Mouse (Mus musculus) neural tube, embryonic 12.5 days (tissue): ENCODE measurements around the gene Slc22a13. TPM values are rescaled to one million over a fixed set of nuclear protein-coding genes. Genes with fewer than 3 reads are reported as not detected.

ENCODE experiments used
- ATAC-seq: fragments of 200-750 bp; cut with Nextera tagmentation; 2 replicates; pipeline ENCODE4 v1.8.0; 2017; ENCODE audit warnings: low read depth, mild to moderate bottlenecking, moderate TSS enrichment, moderate library complexity; ENCODE audit not compliant: low FRiP score
- H3K27ac ChIP-seq: fragments of 300-500 bp; sonication (generic); 2 replicates; pipeline ENCODE4 v1.5.1; 2016
- H3K27me3 ChIP-seq: fragments of 300-500 bp; sonication (generic); replicated peaks from 2 replicates; pipeline ENCODE4 v1.6.1; 2016; ENCODE audit warnings: mild to moderate bottlenecking
- H3K36me3 ChIP-seq: fragments of 300-500 bp; sonication (generic); 2 replicates; pipeline ENCODE4 v1.6.1; 2016; ENCODE audit warnings: mild to moderate bottlenecking
- H3K4me1 ChIP-seq: fragments of 300-500 bp; sonication (generic); 2 replicates; pipeline ENCODE4 v1.6.1; 2016
- H3K4me2 ChIP-seq: fragments of 300-500 bp; sonication (generic); replicated peaks from 2 replicates; pipeline ENCODE4 v1.6.1; 2016; ENCODE audit warnings: mild to moderate bottlenecking
- H3K4me3 ChIP-seq: fragments of 300-500 bp; sonication (generic); 2 replicates; pipeline ENCODE4 v1.5.1; 2016
- H3K9ac ChIP-seq: fragments of 300-500 bp; sonication (generic); 2 replicates; pipeline ENCODE4 v1.6.1; 2016; ENCODE audit warnings: mild to moderate bottlenecking
- H3K9me3 ChIP-seq: fragments of 300-500 bp; sonication (generic); 2 replicates; pipeline ENCODE4 v1.6.1; 2016; ENCODE audit warnings: mild to moderate bottlenecking
- WGBS: fragments of 180-500 bp; shearing (Covaris S2); methylation state at CpG from one replicate; pipeline ENCODE4 v1.1.7; 2016; 5-methylcytosine and 5-hydroxymethylcytosine counted together
- polyA plus RNA-seq: library from polyadenylated mRNA; unstranded; fragments of >200 nt; fragmentation: Nextera tagmentation; extraction: Ambion mirVana; gene quantifications from 2 replicates; pipeline ENCODE4 v1.2.1, GENCODE M21; 2016

Gene Slc22a13
- polyA plus RNA-seq, 1 experiment from 2014 or later = not detected

- Histone ChIP-seq H3K27me3 (no peaks in the 10 kb centered on the region), H3K36me3 (no peaks in the 10 kb centered on the region), H3K9ac (no peak overlapping the region), H3K4me1 (no peaks in the 10 kb centered on the region), H3K9me3 (no peaks in the 10 kb centered on the region), H3K27ac (no peak overlapping the region), H3K4me2 (no peak overlapping the region), H3K4me3 (no peak overlapping the region)
- no peak for ATAC-seq
- WGBS = 40% methylated on average over 11 of the region's 11 CpGs
Measured at GRCm38 (mm10) chr9:119192202-119192990, 16.5 kb downstream of the Slc22a13 start.

GRCm38 (mm10) chr9:119181241-119181728 is 27.6 kb downstream of the Slc22a13 start:
- no peak overlapping the region for H3K27ac ChIP-seq
- H3K27me3 ChIP-seq = no peaks in the 10 kb centered on the region
- no peak overlapping the region for H3K9ac ChIP-seq
- H3K4me3 ChIP-seq = no peak overlapping the region
- H3K4me1 ChIP-seq = no peaks in the 10 kb centered on the region; the same call in 1 of the 2 replicates
- no peak overlapping the region for H3K4me2 ChIP-seq
- no peak for ATAC-seq
- no peaks in the 10 kb centered on the region for H3K9me3 ChIP-seq
- 58% methylated on average over 3 of the region's 3 CpGs for WGBS
- H3K36me3 ChIP-seq = no peaks in the 10 kb centered on the region

GRCm38 (mm10) chr9:119179292-119179691 is 29.6 kb downstream of the Slc22a13 start:
- Histone ChIP-seq H3K4me1 (no peaks in the 10 kb centered on the region; the same call in 1 of the 2 replicates), H3K4me2 (no peak overlapping the region), H3K9ac (no peak overlapping the region), H3K4me3 (no peak overlapping the region), H3K9me3 (no peaks in the 10 kb centered on the region), H3K36me3 (no peaks in the 10 kb centered on the region), H3K27ac (no peak overlapping the region), H3K27me3 (no peaks in the 10 kb centered on the region)
- 92% methylated on average over 11 of the region's 11 CpGs for WGBS
- no peak for ATAC-seq

GRCm38 (mm10) chr9:119167608-119168007 is 41.3 kb downstream of the Slc22a13 start:
- H3K4me1 ChIP-seq = no peaks in the 10 kb centered on the region
- no peaks in the 10 kb centered on the region for H3K9me3 ChIP-seq
- H3K9ac ChIP-seq = no peak overlapping the region
- no peak overlapping the region for H3K4me3 ChIP-seq
- H3K36me3 ChIP-seq = no peaks in the 10 kb centered on the region
- WGBS = over 99% methylated on average over 2 of the region's 2 CpGs
- H3K4me2 ChIP-seq = no peak overlapping the region
- no peak for ATAC-seq
- H3K27me3 ChIP-seq = no peaks in the 10 kb centered on the region
- H3K27ac ChIP-seq = no peak overlapping the region

- Histone ChIP-seq H3K27me3 (no peaks in the 10 kb centered on the region), H3K4me3 (no peak overlapping the region), H3K27ac (no peak overlapping the region), H3K9ac (no peak overlapping the region), H3K4me2 (no peak overlapping the region), H3K9me3 (no peaks in the 10 kb centered on the region), H3K36me3 (no peaks in the 10 kb centered on the region), H3K4me1 (no peaks in the 10 kb centered on the region)
- 96% methylated on average over 6 of the region's 6 CpGs for WGBS
- no peak for ATAC-seq
Measured at GRCm38 (mm10) chr9:119165548-119165947, 43.4 kb downstream of the Slc22a13 start.

GRCm38 (mm10) chr9:119164743-119165142 is 44.2 kb downstream of the Slc22a13 start:
- Histone ChIP-seq H3K4me1 (no peaks in the 10 kb centered on the region), H3K9ac (no peak overlapping the region), H3K27me3 (no peaks in the 10 kb centered on the region), H3K4me3 (no peak overlapping the region), H3K27ac (no peak overlapping the region), H3K36me3 (no peaks in the 10 kb centered on the region), H3K9me3 (no peaks in the 10 kb centered on the region), H3K4me2 (no peak overlapping the region)
- 89% methylated on average over 7 of the region's 7 CpGs for WGBS
- ATAC-seq = no peak

- Histone ChIP-seq H3K9ac (no peak overlapping the region), H3K4me3 (no peak overlapping the region), H3K4me2 (no peak overlapping the region), H3K4me1 (no peaks in the 10 kb centered on the region), H3K27ac (no peak overlapping the region), H3K36me3 (no peaks in the 10 kb centered on the region), H3K9me3 (no peaks in the 10 kb centered on the region), H3K27me3 (peaks cover 17% of the 10 kb centered on the region)
- ATAC-seq = no peak
- 88% methylated on average over 3 of the region's 3 CpGs for WGBS
Measured at GRCm38 (mm10) chr9:119160689-119161088, 48.2 kb downstream of the Slc22a13 start.

GRCm38 (mm10) chr9:119158861-119159260 is 50.0 kb downstream of the Slc22a13 start, which contains the start of gene Gm47289:
Gene Gm47289, plus strand, starts transcription at chr9:119159161.
- no peak for ATAC-seq
- H3K9me3 ChIP-seq = no peaks in the 10 kb centered on the region
- no peaks in the 10 kb centered on the region for H3K4me1 ChIP-seq
- no peak within 1 kb of the TSS for H3K9ac ChIP-seq
- H3K4me3 ChIP-seq = no peak within 1 kb of the TSS
- no peak within 1 kb of the TSS for H3K27ac ChIP-seq
- 62% methylated on average over 4 of the region's 4 CpGs for WGBS
- no peaks in the 10 kb centered on the region for H3K36me3 ChIP-seq
- H3K4me2 ChIP-seq = no peak within 1 kb of the TSS
- H3K27me3 ChIP-seq = peaks cover 20% of the 10 kb centered on the region

GRCm38 (mm10) chr9:119156278-119157201 is 52.4 kb downstream of the Slc22a13 start, which contains the start of gene Acaa1b:
Gene Acaa1b, minus strand, starts transcription at chr9:119157093.
- Histone ChIP-seq H3K36me3 (no peaks in the 10 kb centered on the region), H3K4me1 (no peaks in the 10 kb centered on the region), H3K27ac (no peak within 1 kb of the TSS), H3K4me3 (peak within 1 kb of the TSS; percentile 49), H3K9ac (peak within 1 kb of the TSS; percentile 56), H3K4me2 (peak within 1 kb of the TSS; percentile 74), H3K27me3 (peaks cover 20% of the 10 kb centered on the region), H3K9me3 (no peaks in the 10 kb centered on the region)
- ATAC-seq = peak; percentile 89
- 1% methylated on average over 64 of the region's 65 CpGs for WGBS

GRCm38 (mm10) chr9:119155826-119156225 is 53.1 kb downstream of the Slc22a13 start:
- Histone ChIP-seq H3K27me3 (peaks cover 20% of the 10 kb centered on the region), H3K4me1 (no peaks in the 10 kb centered on the region), H3K9me3 (no peaks in the 10 kb centered on the region), H3K4me2 (peak overlapping the region; percentile 74), H3K9ac (no peak overlapping the region), H3K4me3 (no peak overlapping the region), H3K36me3 (no peaks in the 10 kb centered on the region), H3K27ac (no peak overlapping the region)
- 54% methylated on average over 7 of the region's 7 CpGs for WGBS
- ATAC-seq = no peak

GRCm38 (mm10) chr9:119155416-119155815 is 53.5 kb downstream of the Slc22a13 start:
- H3K36me3 ChIP-seq = no peaks in the 10 kb centered on the region
- 85% methylated on average over 8 of the region's 8 CpGs for WGBS
- no peak overlapping the region for H3K4me2 ChIP-seq
- H3K9me3 ChIP-seq = no peaks in the 10 kb centered on the region
- H3K27ac ChIP-seq = no peak overlapping the region
- H3K27me3 ChIP-seq = peaks cover 20% of the 10 kb centered on the region
- H3K4me3 ChIP-seq = no peak overlapping the region
- H3K9ac ChIP-seq = no peak overlapping the region
- H3K4me1 ChIP-seq = no peaks in the 10 kb centered on the region
- no peak for ATAC-seq

- Histone ChIP-seq H3K4me3 (no peak overlapping the region), H3K36me3 (no peaks in the 10 kb centered on the region), H3K4me1 (0 out of 2 replicates have a peak, but pooled peaks cover under 1% of the 10 kb centered on the region), H3K9ac (no peak overlapping the region), H3K4me2 (no peak overlapping the region), H3K27ac (no peak overlapping the region), H3K27me3 (peaks cover 8% of the 10 kb centered on the region), H3K9me3 (no peaks in the 10 kb centered on the region)
- no peak for ATAC-seq
- WGBS = 60% methylated on average over 2 of the region's 2 CpGs
Measured at GRCm38 (mm10) chr9:119151751-119152150, 57.1 kb downstream of the Slc22a13 start.
